Mouse (Mus musculus) heart, embryonic 12.5 days (tissue): ENCODE data around the gene Tmem141. TPM values are rescaled to one million over a fixed set of nuclear protein-coding genes. Genes with fewer than 3 reads are reported as not detected.

ENCODE experiments used
- ATAC-seq: fragments of 200-750 bp; cut with Nextera tagmentation; 2 replicates; pipeline ENCODE4 v1.8.0; 2017; ENCODE audit warnings: moderate TSS enrichment, moderate library complexity; ENCODE audit not compliant: insufficient number of reproducible peaks, low FRiP score
- H3K27ac ChIP-seq: fragments of 300-500 bp; sonication (generic); 2 replicates; pipeline ENCODE4 v1.5.1; 2016; ENCODE audit warnings: mild to moderate bottlenecking, moderate library complexity; ENCODE audit not compliant: poor library complexity, severe bottlenecking
- H3K27me3 ChIP-seq: fragments of 300-500 bp; sonication (generic); replicated peaks from 2 replicates; pipeline ENCODE4 v1.6.1; 2016; ENCODE audit warnings: mild to moderate bottlenecking, moderate library complexity
- H3K36me3 ChIP-seq: fragments of 300-500 bp; sonication (generic); 2 replicates; pipeline ENCODE4 v1.6.1; 2016; ENCODE audit warnings: mild to moderate bottlenecking, moderate library complexity
- H3K4me1 ChIP-seq: fragments of 300-500 bp; sonication (generic); replicated peaks from 2 replicates; pipeline ENCODE4 v1.6.1; 2016; ENCODE audit warnings: mild to moderate bottlenecking
- H3K4me2 ChIP-seq: fragments of 300-500 bp; sonication (generic); 2 replicates; pipeline ENCODE4 v1.6.1; 2016; ENCODE audit warnings: mild to moderate bottlenecking, moderate library complexity
- H3K4me3 ChIP-seq: fragments of 300-500 bp; sonication (generic); 2 replicates; pipeline ENCODE4 v1.5.1; 2016; ENCODE audit warnings: mild to moderate bottlenecking
- H3K9ac ChIP-seq: fragments of 300-500 bp; sonication (generic); 2 replicates; pipeline ENCODE4 v1.6.1; 2016; ENCODE audit warnings: mild to moderate bottlenecking, moderate library complexity
- H3K9me3 ChIP-seq: fragments of 300-500 bp; sonication (generic); replicated peaks from 2 replicates; pipeline ENCODE4 v1.6.1; 2016; ENCODE audit warnings: mild to moderate bottlenecking, moderate library complexity
- WGBS: fragments of 180-500 bp; shearing (Covaris S2); methylation state at CpG from one replicate; pipeline ENCODE4 v1.1.7; 2016; 5-methylcytosine and 5-hydroxymethylcytosine counted together
- polyA plus RNA-seq: library from polyadenylated mRNA; unstranded; fragments of >200 nt; fragmentation: Nextera tagmentation; extraction: Ambion mirVana; gene quantifications from 2 replicates; pipeline ENCODE4 v1.2.1, GENCODE M21; 2016

Gene Tmem141
- 15.3 and 17.8 TPM in 2 replicates for polyA plus RNA-seq

- ATAC-seq, result peak; percentile 88
- Histone ChIP-seq H3K36me3 (no peaks in the 10 kb centered on the region), H3K27me3 (peaks cover 42% of the 10 kb centered on the region), H3K4me3 (peak within 1 kb of the TSS; percentile 55), H3K27ac (0 out of 2 replicates have a peak within 1 kb of the TSS, but pooled peaks have one; percentile 17), H3K9me3 (no peaks in the 10 kb centered on the region), H3K4me2 (peak within 1 kb of the TSS; percentile 88), H3K9ac (peak within 1 kb of the TSS; percentile 69), H3K4me1 (peaks cover 9% of the 10 kb centered on the region; the same call in 1 of the 2 replicates)
- 5% methylated on average over 34 of the region's 34 CpGs for WGBS
These were observed at the start of gene Tmem141 for GRCm38 (mm10) chr2:25621229-25622200. Gene Tmem141, minus strand, starts transcription at chr2:25622005.

- no peak for ATAC-seq
- 53% methylated on average over 1 of the region's 1 CpGs for WGBS
- no peak overlapping the region for H3K9ac ChIP-seq
- no peak overlapping the region for H3K27ac ChIP-seq
- H3K4me3 ChIP-seq, result no peak overlapping the region
- H3K9me3 ChIP-seq, result no peaks in the 10 kb centered on the region
- no peaks in the 10 kb centered on the region for H3K4me1 ChIP-seq
- H3K4me2 ChIP-seq, result no peak overlapping the region
- H3K36me3 ChIP-seq, result no peaks in the 10 kb centered on the region
- no peaks in the 10 kb centered on the region for H3K27me3 ChIP-seq
These were observed 44.7 kb upstream of the Tmem141 start for GRCm38 (mm10) chr2:25666516-25666915.

- Histone ChIP-seq H3K9me3 (no peaks in the 10 kb centered on the region), H3K4me2 (no peak overlapping the region), H3K27ac (no peak overlapping the region), H3K9ac (no peak overlapping the region), H3K36me3 (no peaks in the 10 kb centered on the region), H3K4me3 (no peak overlapping the region), H3K4me1 (no peaks in the 10 kb centered on the region), H3K27me3 (no peaks in the 10 kb centered on the region)
- no peak for ATAC-seq
- WGBS, result 80% methylated on average over 5 of the region's 5 CpGs
These were observed 42.3 kb upstream of the Tmem141 start for GRCm38 (mm10) chr2:25664125-25664524.

GRCm38 (mm10) chr2:25663511-25663910 lies 41.7 kb upstream of the Tmem141 start:
- Histone ChIP-seq H3K4me1 (no peaks in the 10 kb centered on the region), H3K4me2 (no peak overlapping the region), H3K9me3 (no peaks in the 10 kb centered on the region), H3K27me3 (no peaks in the 10 kb centered on the region), H3K27ac (no peak overlapping the region), H3K9ac (no peak overlapping the region), H3K4me3 (no peak overlapping the region), H3K36me3 (no peaks in the 10 kb centered on the region)
- WGBS, result 59% methylated on average over 1 of the region's 1 CpGs
- no peak for ATAC-seq

GRCm38 (mm10) chr2:25661245-25661970 lies 39.6 kb upstream of the Tmem141 start:
- Histone ChIP-seq H3K4me1 (no peaks in the 10 kb centered on the region), H3K27ac (no peak overlapping the region), H3K9ac (no peak overlapping the region), H3K4me2 (no peak overlapping the region), H3K4me3 (no peak overlapping the region), H3K27me3 (no peaks in the 10 kb centered on the region), H3K36me3 (no peaks in the 10 kb centered on the region), H3K9me3 (no peaks in the 10 kb centered on the region)
- WGBS, result 73% methylated on average over 6 of the region's 6 CpGs
- ATAC-seq, result no peak

- Histone ChIP-seq H3K27ac (no peak overlapping the region), H3K4me2 (no peak overlapping the region), H3K4me1 (no peaks in the 10 kb centered on the region), H3K4me3 (no peak overlapping the region), H3K36me3 (no peaks in the 10 kb centered on the region), H3K27me3 (peaks cover 10% of the 10 kb centered on the region), H3K9ac (no peak overlapping the region), H3K9me3 (no peaks in the 10 kb centered on the region)
- WGBS, result 79% methylated on average over 8 of the region's 8 CpGs
- ATAC-seq, result no peak
These were observed 38.5 kb upstream of the Tmem141 start for GRCm38 (mm10) chr2:25660279-25660678.

GRCm38 (mm10) chr2:25657652-25658051 lies 35.8 kb upstream of the Tmem141 start, which contains the start of gene Lcn5:
Gene Lcn5, plus strand, starts transcription at chr2:25657952.
- peaks cover 26% of the 10 kb centered on the region for H3K27me3 ChIP-seq
- no peak within 1 kb of the TSS for H3K4me2 ChIP-seq
- H3K36me3 ChIP-seq, result no peaks in the 10 kb centered on the region
- H3K4me3 ChIP-seq, result no peak within 1 kb of the TSS
- no peaks in the 10 kb centered on the region for H3K9me3 ChIP-seq
- no peak within 1 kb of the TSS for H3K9ac ChIP-seq
- H3K4me1 ChIP-seq, result no peaks in the 10 kb centered on the region
- H3K27ac ChIP-seq, result no peak within 1 kb of the TSS
- no peak for ATAC-seq

GRCm38 (mm10) chr2:25657246-25657645 lies 35.4 kb upstream of the Tmem141 start:
- H3K4me1 ChIP-seq, result no peaks in the 10 kb centered on the region
- H3K4me2 ChIP-seq, result no peak overlapping the region
- H3K27me3 ChIP-seq, result peaks cover 26% of the 10 kb centered on the region
- no peaks in the 10 kb centered on the region for H3K9me3 ChIP-seq
- no peak overlapping the region for H3K9ac ChIP-seq
- H3K4me3 ChIP-seq, result no peak overlapping the region
- WGBS, result 72% methylated on average over 4 of the region's 4 CpGs
- ATAC-seq, result no peak
- no peak overlapping the region for H3K27ac ChIP-seq
- H3K36me3 ChIP-seq, result no peaks in the 10 kb centered on the region

- Histone ChIP-seq H3K27ac (no peak overlapping the region), H3K36me3 (no peaks in the 10 kb centered on the region), H3K9me3 (no peaks in the 10 kb centered on the region), H3K4me1 (no peaks in the 10 kb centered on the region), H3K9ac (no peak overlapping the region), H3K4me3 (no peak overlapping the region), H3K4me2 (no peak overlapping the region), H3K27me3 (peaks cover 26% of the 10 kb centered on the region)
- ATAC-seq, result no peak
- 78% methylated on average over 4 of the region's 4 CpGs for WGBS
These were observed 34.9 kb upstream of the Tmem141 start for GRCm38 (mm10) chr2:25656691-25657090.

GRCm38 (mm10) chr2:25654502-25654901 lies 32.7 kb upstream of the Tmem141 start:
- H3K4me3 ChIP-seq, result no peak overlapping the region
- no peak overlapping the region for H3K27ac ChIP-seq
- 63% methylated on average over 1 of the region's 1 CpGs for WGBS
- no peak overlapping the region for H3K9ac ChIP-seq
- peaks cover 26% of the 10 kb centered on the region for H3K27me3 ChIP-seq
- H3K36me3 ChIP-seq, result no peaks in the 10 kb centered on the region
- no peak for ATAC-seq
- H3K4me1 ChIP-seq, result no peaks in the 10 kb centered on the region
- no peaks in the 10 kb centered on the region for H3K9me3 ChIP-seq
- H3K4me2 ChIP-seq, result no peak overlapping the region

GRCm38 (mm10) chr2:25652902-25653301 lies 31.1 kb upstream of the Tmem141 start, which contains the start of gene Lcn8:
Gene Lcn8, plus strand, starts transcription at chr2:25653120.
- no peaks in the 10 kb centered on the region for H3K36me3 ChIP-seq
- no peaks in the 10 kb centered on the region for H3K4me1 ChIP-seq
- H3K4me3 ChIP-seq, result no peak within 1 kb of the TSS
- ATAC-seq, result no peak
- no peak within 1 kb of the TSS for H3K9ac ChIP-seq
- no peaks in the 10 kb centered on the region for H3K9me3 ChIP-seq
- H3K27me3 ChIP-seq, result peaks cover 26% of the 10 kb centered on the region
- WGBS, result 86% methylated on average over 2 of the region's 2 CpGs
- no peak within 1 kb of the TSS for H3K4me2 ChIP-seq
- no peak within 1 kb of the TSS for H3K27ac ChIP-seq
